Mouse (Mus musculus) neutrophil, adult 83 days (primary cell): ENCODE measurements around the gene Gje1. TPM values are rescaled to one million over a fixed set of nuclear protein-coding genes. Genes with fewer than 3 reads are reported as not detected.

Source experiments
- total RNA-seq, 2 experiments: library from RNA; stranded (reverse); gene quantifications; one replicate each; pipeline ENCODE4 v1.2.4; 2023

Gje1 gene
- total RNA-seq = not detected

GRCm38 (mm10) chr10:14718114-14718513 lies at the start of gene Gje1:
TSS of gene Gje1 (minus strand) at chr10:14718214.

GRCm38 (mm10) chr10:14705072-14706066 lies 12.6 kb downstream of the Gje1 start, which contains the start of the genes Vta1 and Nmbr:
TSS of gene Vta1 (minus strand) at chr10:14705560.
TSS of gene Nmbr (plus strand) at chr10:14705591.

Other genes starting within 250 kb of the Gje1 start
- gene Adgrg6, start 172.6 kb downstream of the Gje1 start, total RNA-seq = 10 to 100 TPM; 10.3 to 12.3 TPM
- gene Vta1, start 12.7 kb downstream of the Gje1 start, total RNA-seq = 10 to 100 TPM; 50.1 to 54.1 TPM
- gene Nmbr, start 12.6 kb downstream of the Gje1 start, total RNA-seq = not detected